9 mouse cellular contexts compared by ENCODE assay signal in genomic region chr15:85708843-85709242, GRCm38 (mm10). TPM values are rescaled to one million over a fixed set of nuclear protein-coding genes. Genes with fewer than 3 reads are reported as not detected.
DNase-seq lines count a peak whose midpoint lies in the region; ATAC-seq lines count a peak whose summit lies in the region.
"Had no signal": no experiment of that assay in that cellular context is flagged by ENCODE, and none has a peak within 500 bp of the region (broad histone marks: within the 10 kb centered on the region; RNA-seq: fewer than 3 reads in every experiment).

No protein-coding gene starts in this region.

- WGBS in heart, embryonic 12.5 days: 93% methylated on average over 4 of the region's 4 CpGs
- 87% methylated on average over 4 of the region's 4 CpGs for WGBS in heart, embryonic 11.5 days (ENCODE audit: insufficient replicate concordance)
- 89% methylated on average over 4 of the region's 4 CpGs for WGBS in midbrain, embryonic 12.5 days
- WGBS in midbrain, embryonic 14.5 days: 93% methylated on average over 4 of the region's 4 CpGs
- WGBS in hindbrain, embryonic 16.5 days: 85% methylated on average over 4 of the region's 4 CpGs
- WGBS in stomach, embryonic 14.5 days: 75% methylated on average over 4 of the region's 4 CpGs

- no peak overlapping the region for H3K4me3 ChIP-seq in heart, embryonic 12.5 days
- H3K4me3 ChIP-seq in heart, embryonic 11.5 days (ENCODE audit: low read depth, low read length): no peak overlapping the region
- no peak overlapping the region for H3K4me3 ChIP-seq in midbrain, embryonic 12.5 days
- H3K4me3 ChIP-seq in midbrain, embryonic 14.5 days (replicated peaks; ENCODE audit: low read depth, low read length): no peak overlapping the region
- H3K4me3 ChIP-seq in hindbrain, embryonic 16.5 days (ENCODE audit: low read length): no peak overlapping the region
- no peak overlapping the region for H3K4me3 ChIP-seq in stomach, embryonic 14.5 days (ENCODE audit: low read depth, low read length)
- H3K4me3 ChIP-seq: stomach, embryonic 15.5 days had no signal

- peaks cover 3% of the 10 kb centered on the region; the same call in 1 of the 2 replicates for H3K4me1 ChIP-seq in heart, embryonic 12.5 days (replicated peaks)
- H3K4me1 ChIP-seq in heart, embryonic 11.5 days (ENCODE audit: control insufficient read depth, insufficient read depth, low read length): no peaks in the 10 kb centered on the region
- H3K4me1 ChIP-seq in midbrain, embryonic 12.5 days: no peaks in the 10 kb centered on the region
- H3K4me1 ChIP-seq in midbrain, embryonic 14.5 days (ENCODE audit: control insufficient read depth, insufficient read depth, low read length): no peaks in the 10 kb centered on the region
- H3K4me1 ChIP-seq in hindbrain, embryonic 16.5 days (ENCODE audit: control insufficient read depth, insufficient read depth, low read depth, low read length): peaks cover 13% of the 10 kb centered on the region
- H3K4me1 ChIP-seq in stomach, embryonic 14.5 days (ENCODE audit: control insufficient read depth, insufficient read depth, low read length): 0 out of 2 replicates have a peak, but pooled peaks cover 8% of the 10 kb centered on the region

- no peak for DNase-seq in midbrain, embryonic 14.5 days
- DNase-seq in urinary bladder, postnatal 10 days (ENCODE audit: low spot score): no peak

- no peaks in the 10 kb centered on the region for H3K9me3 ChIP-seq in heart, embryonic 12.5 days (replicated peaks)
- no peaks in the 10 kb centered on the region for H3K9me3 ChIP-seq in heart, embryonic 11.5 days (replicated peaks; ENCODE audit: control insufficient read depth, low read length)
- no peaks in the 10 kb centered on the region for H3K9me3 ChIP-seq in midbrain, embryonic 12.5 days
- H3K9me3 ChIP-seq in midbrain, embryonic 14.5 days (ENCODE audit: control insufficient read depth, low read length): no peaks in the 10 kb centered on the region
- no peaks in the 10 kb centered on the region for H3K9me3 ChIP-seq in hindbrain, embryonic 16.5 days (ENCODE audit: control insufficient read depth, low read length)
- no peaks in the 10 kb centered on the region for H3K9me3 ChIP-seq in stomach, embryonic 14.5 days (ENCODE audit: control insufficient read depth, low read depth, low read length)
- H3K9me3 ChIP-seq: stomach, embryonic 15.5 days had no signal

- peak; percentile 19; the same call in 1 of the 2 replicates for ATAC-seq in heart, embryonic 12.5 days (ENCODE audit: insufficient number of reproducible peaks, low FRiP score)
- ATAC-seq in heart, embryonic 11.5 days (replicated peaks; ENCODE audit: insufficient number of reproducible peaks, low FRiP score, low TSS enrichment): no peak
- ATAC-seq in midbrain, embryonic 12.5 days (ENCODE audit: low FRiP score, low read depth): 0 out of 2 replicates have a peak, but pooled peaks have one; percentile 11
- ATAC-seq in midbrain, embryonic 14.5 days (ENCODE audit: low FRiP score, low TSS enrichment): no peak
- peak; percentile 31 for ATAC-seq in hindbrain, embryonic 16.5 days
- ATAC-seq in stomach, embryonic 14.5 days (ENCODE audit: insufficient number of reproducible peaks, insufficient read depth, low FRiP score, low read depth): peak; percentile 16; the same call in 1 of the 2 replicates
- no peak for ATAC-seq in erythroid progenitor cell, adult 5-6 weeks (replicated peaks; ENCODE audit: low FRiP score, poor library complexity, severe bottlenecking)

- H3K27ac ChIP-seq in heart, embryonic 12.5 days (ENCODE audit: poor library complexity, severe bottlenecking): no peak overlapping the region
- no peak overlapping the region for H3K27ac ChIP-seq in heart, embryonic 11.5 days (ENCODE audit: low read depth, low read length)
- H3K27ac ChIP-seq in midbrain, embryonic 12.5 days (replicated peaks): no peak overlapping the region
- no peak overlapping the region for H3K27ac ChIP-seq in midbrain, embryonic 14.5 days (replicated peaks; ENCODE audit: low read depth, low read length)
- peak overlapping the region; percentile 45 for H3K27ac ChIP-seq in hindbrain, embryonic 16.5 days (ENCODE audit: low read depth, low read length)
- H3K27ac ChIP-seq in stomach, embryonic 14.5 days (ENCODE audit: low read length): no peak overlapping the region

- H3K9ac ChIP-seq in heart, embryonic 12.5 days: no peak overlapping the region
- no peak overlapping the region for H3K9ac ChIP-seq in heart, embryonic 11.5 days (ENCODE audit: low read depth, low read length)
- no peak overlapping the region for H3K9ac ChIP-seq in midbrain, embryonic 12.5 days (replicated peaks)
- H3K9ac ChIP-seq in midbrain, embryonic 14.5 days (replicated peaks; ENCODE audit: low read length): no peak overlapping the region
- no peak overlapping the region for H3K9ac ChIP-seq in hindbrain, embryonic 16.5 days (ENCODE audit: low read depth, low read length)
- no peak overlapping the region for H3K9ac ChIP-seq in stomach, embryonic 14.5 days (replicated peaks; ENCODE audit: low read depth, low read length)
- H3K9ac ChIP-seq: stomach, embryonic 15.5 days had no signal

- H3K4me2 ChIP-seq in heart, embryonic 12.5 days: no peak overlapping the region
- no peak overlapping the region for H3K4me2 ChIP-seq in heart, embryonic 11.5 days
- no peak overlapping the region for H3K4me2 ChIP-seq in midbrain, embryonic 12.5 days (replicated peaks)
- no peak overlapping the region for H3K4me2 ChIP-seq in midbrain, embryonic 14.5 days (ENCODE audit: low read length)
- H3K4me2 ChIP-seq in hindbrain, embryonic 16.5 days (ENCODE audit: low read length): no peak overlapping the region
- H3K4me2 ChIP-seq in stomach, embryonic 14.5 days (replicated peaks; ENCODE audit: low read depth, low read length): no peak overlapping the region
- H3K4me2 ChIP-seq: stomach, embryonic 15.5 days had no signal

- peaks cover 23% of the 10 kb centered on the region for H3K36me3 ChIP-seq in heart, embryonic 12.5 days
- H3K36me3 ChIP-seq in heart, embryonic 11.5 days (ENCODE audit: control insufficient read depth, insufficient read depth, low read length): no peaks in the 10 kb centered on the region
- H3K36me3 ChIP-seq in midbrain, embryonic 12.5 days: peaks cover 6% of the 10 kb centered on the region; the same call in 1 of the 2 replicates
- peaks cover 36% of the 10 kb centered on the region for H3K36me3 ChIP-seq in midbrain, embryonic 14.5 days (ENCODE audit: control insufficient read depth, insufficient read depth, low read length)
- H3K36me3 ChIP-seq in hindbrain, embryonic 16.5 days (ENCODE audit: control insufficient read depth, insufficient read depth, low read length): peaks cover 21% of the 10 kb centered on the region; the same call in 1 of the 2 replicates
- H3K36me3 ChIP-seq in stomach, embryonic 14.5 days (ENCODE audit: control insufficient read depth, insufficient read depth, low read length): peaks cover 25% of the 10 kb centered on the region

- H3K27me3 ChIP-seq in heart, embryonic 12.5 days (replicated peaks): peaks cover 19% of the 10 kb centered on the region
- 0 out of 2 replicates have a peak, but pooled peaks cover 2% of the 10 kb centered on the region for H3K27me3 ChIP-seq in heart, embryonic 11.5 days (ENCODE audit: control insufficient read depth, insufficient read depth, low read length)
- peaks cover 32% of the 10 kb centered on the region for H3K27me3 ChIP-seq in midbrain, embryonic 12.5 days
- H3K27me3 ChIP-seq in midbrain, embryonic 14.5 days (ENCODE audit: control insufficient read depth, insufficient read depth, low read length): no peaks in the 10 kb centered on the region
- H3K27me3 ChIP-seq in hindbrain, embryonic 16.5 days (replicated peaks; ENCODE audit: control insufficient read depth, insufficient read depth, low read length): no peaks in the 10 kb centered on the region
- H3K27me3 ChIP-seq in stomach, embryonic 14.5 days (ENCODE audit: control insufficient read depth, insufficient read depth, low read length): no peaks in the 10 kb centered on the region
- H3K27me3 ChIP-seq: stomach, embryonic 15.5 days had no signal

RNA-seq across cellular contexts. Expression of gene Ppara, which starts 25.9 kb away (rescaled TPM):
- polyA plus RNA-seq in heart, embryonic 12.5 days (2016; fragmentation: Nextera tagmentation; extraction: Ambion mirVana): 2.3 and 3.3 TPM in 2 replicates
- 1.7 and 2.8 TPM in 2 replicates for polyA plus RNA-seq in heart, embryonic 11.5 days (2014; fragmentation: Nextera tagmentation; extraction: Ambion mirVana)
- 0.75 and 0.79 TPM in 2 replicates for polyA plus RNA-seq in midbrain, embryonic 12.5 days (2016; fragmentation: Nextera tagmentation; extraction: Ambion mirVana)
- 0.89 and 1.2 TPM in 2 replicates for polyA plus RNA-seq in midbrain, embryonic 14.5 days (2014; fragmentation: Nextera tagmentation; extraction: Ambion mirVana)
- polyA plus RNA-seq in hindbrain, embryonic 16.5 days (2015; fragmentation: Nextera tagmentation; extraction: Ambion mirVana): 2.7 and 2.9 TPM in 2 replicates
- 2.2 and 3.1 TPM in 2 replicates for polyA plus RNA-seq in stomach, embryonic 14.5 days (2014; fragmentation: Nextera tagmentation; extraction: Ambion mirVana)
- not detected in 2 replicates for total RNA-seq in erythroid progenitor cell, adult 5-6 weeks (2015; ENCODE audit: low replicate concordance)
- not detected in 2 replicates for total RNA-seq in erythroid progenitor cell, adult 5-6 weeks (2017; ENCODE audit: low replicate concordance)

Comparison
In these comparisons a context has a peak if more than half of its experiments do, and no peak if none do; other contexts are left out.
1. ATAC-seq: peak in heart, embryonic 12.5 days (single experiment), midbrain, embryonic 12.5 days (single experiment), hindbrain, embryonic 16.5 days (single experiment) and stomach, embryonic 14.5 days (single experiment); none in heart, embryonic 11.5 days (single experiment), midbrain, embryonic 14.5 days (single experiment) and erythroid progenitor cell, adult 5-6 weeks (single experiment).